Mouse (Mus musculus) intestine, postnatal 0 days (tissue): ENCODE results near the gene Fam208b. TPM values are rescaled to one million over a fixed set of nuclear protein-coding genes. Genes with fewer than 3 reads are reported as not detected.

Experiments used
- ATAC-seq: fragments of 200-750 bp; cut with Nextera tagmentation; 2 replicates; pipeline ENCODE4 v1.8.0; 2017; ENCODE audit warnings: mild to moderate bottlenecking, moderate TSS enrichment, moderate library complexity
- H3K27ac ChIP-seq: fragments of 300-500 bp; sonication (generic); 2 replicates; pipeline ENCODE4 v1.5.1; 2014; ENCODE audit warnings: mild to moderate bottlenecking, low read depth, low read length, moderate library complexity
- H3K27me3 ChIP-seq: fragments of 300-500 bp; sonication (generic); replicated peaks from 2 replicates; pipeline ENCODE4 v1.6.1; 2014; ENCODE audit warnings: low read length, mixed read lengths; ENCODE audit not compliant: control insufficient read depth, insufficient read depth
- H3K36me3 ChIP-seq: fragments of 300-500 bp; sonication (generic); 2 replicates; pipeline ENCODE4 v1.6.1; 2014; ENCODE audit warnings: mild to moderate bottlenecking, moderate library complexity; ENCODE audit not compliant: control insufficient read depth, insufficient read depth
- H3K4me1 ChIP-seq: fragments of 300-500 bp; sonication (generic); replicated peaks from 2 replicates; pipeline ENCODE4 v1.6.1; 2014; ENCODE audit warnings: antibody characterized with exemption, low read length, mixed read lengths; ENCODE audit not compliant: control insufficient read depth, insufficient read depth
- H3K4me2 ChIP-seq: fragments of 300-500 bp; sonication (generic); replicated peaks from 2 replicates; pipeline ENCODE4 v1.6.1; 2014; ENCODE audit warnings: low read depth, mild to moderate bottlenecking, moderate library complexity
- H3K4me3 ChIP-seq: fragments of 300-500 bp; sonication (generic); 2 replicates; pipeline ENCODE4 v1.5.1; 2014; ENCODE audit warnings: low read depth, low read length
- H3K9ac ChIP-seq: fragments of 300-500 bp; sonication (generic); 2 replicates; pipeline ENCODE4 v1.6.1; 2014; ENCODE audit warnings: mild to moderate bottlenecking, low read depth, low read length
- H3K9me3 ChIP-seq: fragments of 300-500 bp; sonication (generic); 2 replicates; pipeline ENCODE4 v1.6.1; 2016; ENCODE audit warnings: mixed run types; ENCODE audit not compliant: control insufficient read depth
- CTCF ChIP-seq: sonication (generic); IDR thresholded peaks from 2 replicates; pipeline ENCODE4 v1.5.1; 2016; ENCODE audit warnings: low read depth, mild to moderate bottlenecking, control low read depth, antibody characterized with exemption, moderate library complexity
- WGBS: fragments of 180-500 bp; shearing (Covaris S2); extraction: QIAGEN DNeasy Blood & Tissue Kit; methylation state at CpG from one replicate; pipeline ENCODE4 v1.1.7; 2014; 5-methylcytosine and 5-hydroxymethylcytosine counted together
- polyA plus RNA-seq: library from polyadenylated mRNA; unstranded; fragments of >200 nt; fragmentation: Nextera tagmentation; extraction: Ambion mirVana; gene quantifications from 2 replicates; pipeline ENCODE4 v1.2.1, GENCODE M21; 2015

Fam208b gene
- polyA plus RNA-seq, result 4.8 and 5.0 TPM in 2 replicates

GRCm38 (mm10) chr13:3610795-3611438 lies at the start of gene Fam208b:
Gene Fam208b (minus strand): TSS chr13:3611108.
- WGBS, result under 1% methylated on average over 58 of the region's 58 CpGs

DNA sequence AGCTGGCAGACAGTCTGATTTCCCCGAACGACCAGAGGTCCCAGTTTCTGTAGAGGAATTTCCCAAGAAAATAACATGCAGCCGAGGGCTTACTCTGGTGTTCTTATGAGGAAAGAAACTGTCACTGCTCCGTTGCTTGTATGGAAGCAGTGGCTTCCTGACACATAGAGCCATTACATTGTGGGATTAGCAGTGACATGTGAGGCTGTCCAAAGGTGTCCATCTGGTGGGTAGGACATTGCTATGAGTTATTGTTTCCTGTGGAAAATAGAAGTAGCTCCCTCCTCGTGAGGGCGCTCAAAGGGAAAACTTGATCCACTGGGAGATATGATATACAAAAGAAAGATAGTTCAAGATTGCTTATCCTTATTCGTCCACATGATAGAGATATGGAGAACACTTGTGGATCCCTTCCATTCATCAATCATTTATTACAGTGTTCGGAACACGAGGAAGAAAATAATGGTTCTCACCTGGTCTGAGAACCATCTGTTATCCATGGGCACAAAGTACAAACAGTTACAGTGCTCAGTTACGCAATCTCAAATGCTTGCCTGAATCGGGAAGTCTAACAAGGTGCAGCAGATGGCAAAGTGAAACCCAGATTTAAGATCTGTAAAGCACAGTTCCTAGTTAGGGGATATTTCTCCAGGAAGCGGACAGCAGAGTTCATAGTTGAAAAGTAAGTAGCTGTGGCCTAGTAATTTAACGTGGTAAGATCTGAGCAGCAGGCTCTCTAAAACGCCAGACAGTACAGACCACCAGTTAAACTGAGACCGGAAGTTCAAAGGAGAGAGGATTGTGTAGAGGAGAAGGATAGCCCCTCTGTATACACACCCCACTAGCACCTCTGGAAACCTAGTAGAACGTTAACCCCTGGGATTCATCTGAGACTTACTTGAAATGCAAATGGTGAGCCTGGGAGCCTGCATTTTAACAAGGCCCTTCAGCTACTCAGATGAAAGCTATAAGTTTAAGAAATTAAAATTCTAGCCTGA lies 48.6 kb upstream of the Fam208b start:
- no peaks in the 10 kb centered on the region for H3K9me3 ChIP-seq
- no peak overlapping the region for H3K4me3 ChIP-seq
- no peaks in the 10 kb centered on the region for H3K36me3 ChIP-seq
- H3K9ac ChIP-seq, result no peak overlapping the region
- peak; percentile 96 for ATAC-seq
- H3K27ac ChIP-seq, result peak overlapping the region; percentile 88
- no peak for TF ChIP-seq CTCF
- WGBS, result 35% methylated on average over 16 of the region's 16 CpGs
- H3K4me1 ChIP-seq, result 0 out of 2 replicates have a peak, but pooled peaks cover 8% of the 10 kb centered on the region
- no peaks in the 10 kb centered on the region for H3K27me3 ChIP-seq
- peak overlapping the region; percentile 44 for H3K4me2 ChIP-seq

More at GRCm38 (mm10) chr13:3610795-3611438, at the start of gene Fam208b:
- no peaks in the 10 kb centered on the region for H3K9me3 ChIP-seq
- no peak for TF ChIP-seq CTCF
- peak within 1 kb of the TSS; percentile 97 for H3K4me3 ChIP-seq
- no peaks in the 10 kb centered on the region for H3K27me3 ChIP-seq
- H3K36me3 ChIP-seq, result no peaks in the 10 kb centered on the region
- no peaks in the 10 kb centered on the region for H3K4me1 ChIP-seq
- H3K27ac ChIP-seq, result peak within 1 kb of the TSS; percentile 93
- peak within 1 kb of the TSS; percentile 77 for H3K9ac ChIP-seq
- peak within 1 kb of the TSS; percentile 95 for H3K4me2 ChIP-seq
- peak; percentile 100 for ATAC-seq

DNA sequence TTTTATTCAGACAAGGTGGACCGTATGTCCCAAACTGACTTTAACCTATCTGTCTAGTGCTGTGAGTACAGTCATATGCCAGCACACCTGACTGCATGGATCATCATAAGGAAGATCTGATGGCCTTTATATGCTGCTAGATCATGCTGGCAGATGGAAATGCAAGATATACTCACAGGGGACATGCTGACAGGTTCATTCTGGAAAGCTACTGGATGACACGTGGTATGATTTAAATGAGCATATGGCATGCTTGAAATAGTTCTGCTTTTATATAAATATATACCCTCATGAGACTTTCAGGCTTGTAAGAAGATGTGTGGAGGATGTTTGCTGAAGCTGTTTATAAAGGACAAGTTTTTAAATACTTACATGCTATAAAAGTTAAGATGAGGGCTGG lies 43.5 kb upstream of the Fam208b start:
- Histone ChIP-seq H3K4me2 (no peak overlapping the region), H3K9me3 (no peaks in the 10 kb centered on the region), H3K27me3 (no peaks in the 10 kb centered on the region), H3K9ac (no peak overlapping the region), H3K4me1 (0 out of 2 replicates have a peak, but pooled peaks cover 5% of the 10 kb centered on the region), H3K27ac (no peak overlapping the region), H3K4me3 (no peak overlapping the region), H3K36me3 (0 out of 2 replicates have a peak, but pooled peaks cover 6% of the 10 kb centered on the region)
- no peak for ATAC-seq
- 81% methylated on average over 2 of the region's 2 CpGs for WGBS
- TF ChIP-seq CTCF, result no peak

DNA sequence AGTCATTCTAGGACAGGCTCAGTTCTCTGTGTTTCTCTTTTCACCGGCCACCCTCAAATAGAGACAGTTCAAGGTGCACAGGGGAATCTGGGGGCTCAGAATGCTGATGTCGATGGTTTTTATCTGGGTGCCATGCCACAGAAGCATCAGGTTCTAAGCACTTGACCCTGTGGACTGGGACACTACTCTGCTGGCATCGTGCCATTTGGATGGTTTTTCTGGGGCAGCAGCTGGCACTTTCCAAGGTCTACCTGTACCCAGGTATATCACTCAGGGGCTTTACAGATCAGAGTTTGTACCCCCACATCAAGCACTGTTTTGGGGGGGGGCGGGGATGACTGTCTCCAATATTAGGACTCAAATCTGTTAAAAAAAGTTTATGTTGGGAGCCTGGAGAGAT lies 39.7 kb upstream of the Fam208b start:
- ATAC-seq, result no peak
- no peaks in the 10 kb centered on the region for H3K9me3 ChIP-seq
- no peak overlapping the region for H3K9ac ChIP-seq
- H3K27ac ChIP-seq, result no peak overlapping the region
- no peak for TF ChIP-seq CTCF
- H3K36me3 ChIP-seq, result peaks cover 6% of the 10 kb centered on the region; the same call in 1 of the 2 replicates
- no peak overlapping the region for H3K4me2 ChIP-seq
- H3K4me3 ChIP-seq, result no peak overlapping the region
- 88% methylated on average over 4 of the region's 4 CpGs for WGBS
- no peaks in the 10 kb centered on the region for H3K27me3 ChIP-seq
- no peaks in the 10 kb centered on the region for H3K4me1 ChIP-seq

- no peak overlapping the region for H3K9ac ChIP-seq
- H3K27ac ChIP-seq, result peak overlapping the region; percentile 68
- no peak for TF ChIP-seq CTCF
- H3K4me2 ChIP-seq, result no peak overlapping the region
- H3K27me3 ChIP-seq, result no peaks in the 10 kb centered on the region
- no peaks in the 10 kb centered on the region for H3K4me1 ChIP-seq
- 51% methylated on average over 7 of the region's 7 CpGs for WGBS
- H3K4me3 ChIP-seq, result no peak overlapping the region
- ATAC-seq, result 0 out of 2 replicates have a peak, but pooled peaks have one; percentile 21
- no peaks in the 10 kb centered on the region for H3K9me3 ChIP-seq
- peaks cover 6% of the 10 kb centered on the region; the same call in 1 of the 2 replicates for H3K36me3 ChIP-seq
These were observed 35.7 kb upstream of the Fam208b start for GRCm38 (mm10) chr13:3646566-3646965.

- Histone ChIP-seq H3K9ac (no peak overlapping the region), H3K36me3 (peaks cover 6% of the 10 kb centered on the region; the same call in 1 of the 2 replicates), H3K27ac (peak overlapping the region; percentile 68), H3K4me2 (peak overlapping the region; percentile 17; the same call in 1 of the 2 replicates), H3K4me3 (no peak overlapping the region), H3K4me1 (no peaks in the 10 kb centered on the region), H3K27me3 (no peaks in the 10 kb centered on the region), H3K9me3 (no peaks in the 10 kb centered on the region)
- ATAC-seq, result peak; percentile 72
- 38% methylated on average over 3 of the region's 3 CpGs for WGBS
- TF ChIP-seq CTCF, result no peak
These were observed 35.0 kb upstream of the Fam208b start for GRCm38 (mm10) chr13:3645919-3646318.
